Mouse (Mus musculus): ENCODE measurements around the gene Rxfp4. TPM values are rescaled to one million over a fixed set of nuclear protein-coding genes. Genes with fewer than 3 reads are reported as not detected.

Gene Rxfp4
- polyA plus RNA-seq, 1 experiment = 0.05 TPM

- Histone ChIP-seq H3K79me2 (ENCODE audit: control insufficient read depth, insufficient read depth) (no peaks in the 10 kb centered on the region), H3K36me3 (ENCODE audit: control insufficient read depth, insufficient read depth) (peaks cover 73% of the 10 kb centered on the region)
Measured at GRCm38 (mm10) chr3:88646426-88646995, 6.4 kb downstream of the Rxfp4 start.

GRCm38 (mm10) chr3:88645937-88646336 lies 7.0 kb downstream of the Rxfp4 start:
- Histone ChIP-seq H3K36me3 (ENCODE audit: control insufficient read depth, insufficient read depth) (peaks cover 78% of the 10 kb centered on the region), H3ac (ENCODE audit: control insufficient read depth, insufficient read length, low read depth) (no peak overlapping the region), H3K79me2 (ENCODE audit: control insufficient read depth, insufficient read depth) (no peaks in the 10 kb centered on the region), H3K27me3 (ENCODE audit: control insufficient read depth, insufficient read depth, insufficient read length) (no peaks in the 10 kb centered on the region), H3K79me3 (ENCODE audit: low read depth) (no peaks in the 10 kb centered on the region), H3K4me3 (ENCODE audit: insufficient read depth, poor library complexity, severe bottlenecking) (no peak overlapping the region)
- TF ChIP-seq CTCF (IDR thresholded peaks at IDR 0.05; ENCODE audit: control insufficient read depth, insufficient read depth, insufficient read length) = no peak
- no peak for TF ChIP-seq MYOD1 (IDR thresholded peaks at IDR 0.05; ENCODE audit: control insufficient read depth, insufficient read length, low read depth)
- no peak for TF ChIP-seq CEBPB (IDR thresholded peaks at IDR 0.05; ENCODE audit: low read depth)
- TF ChIP-seq MAX (IDR thresholded peaks at IDR 0.05) = no peak
- no peak for TF ChIP-seq FOSL1 (IDR thresholded peaks at IDR 0.05; ENCODE audit: insufficient read depth, low read length, poor library complexity, severe bottlenecking)
- no peak for TF ChIP-seq USF1 (IDR thresholded peaks at IDR 0.05; ENCODE audit: low read depth)
- TF ChIP-seq MYOG (IDR thresholded peaks at IDR 0.05; ENCODE audit: control insufficient read depth, extremely low read depth, insufficient read length) = no peak

More at GRCm38 (mm10) chr3:88646426-88646995, 6.4 kb downstream of the Rxfp4 start:
- TF ChIP-seq CTCF (IDR thresholded peaks at IDR 0.05; ENCODE audit: control insufficient read depth, insufficient read depth, insufficient read length) = no peak
- TF ChIP-seq USF1 (IDR thresholded peaks at IDR 0.05; ENCODE audit: low read depth) = no peak
- no peak for TF ChIP-seq MYOD1 (IDR thresholded peaks at IDR 0.05; ENCODE audit: control insufficient read depth, insufficient read length, low read depth)
- TF ChIP-seq FOSL1 (IDR thresholded peaks at IDR 0.05; ENCODE audit: insufficient read depth, low read length, poor library complexity, severe bottlenecking) = no peak
- no peak for TF ChIP-seq MYOG (IDR thresholded peaks at IDR 0.05; ENCODE audit: control insufficient read depth, extremely low read depth, insufficient read length)
- TF ChIP-seq CEBPB (IDR thresholded peaks at IDR 0.05; ENCODE audit: low read depth) = no peak
- no peak for TF ChIP-seq MAX (IDR thresholded peaks at IDR 0.05)
- H3K79me3 ChIP-seq (ENCODE audit: low read depth) = no peaks in the 10 kb centered on the region
- no peak overlapping the region for H3ac ChIP-seq (ENCODE audit: control insufficient read depth, insufficient read length, low read depth)
- H3K27me3 ChIP-seq (ENCODE audit: control insufficient read depth, insufficient read depth, insufficient read length) = no peaks in the 10 kb centered on the region
- H3K4me3 ChIP-seq (ENCODE audit: insufficient read depth, poor library complexity, severe bottlenecking) = no peak overlapping the region

GRCm38 (mm10) chr3:88643078-88643477 lies 9.9 kb downstream of the Rxfp4 start:
- Histone ChIP-seq H3K79me2 (ENCODE audit: control insufficient read depth, insufficient read depth) (no peaks in the 10 kb centered on the region), H3K4me3 (ENCODE audit: insufficient read depth, poor library complexity, severe bottlenecking) (no peak overlapping the region), H3K27me3 (ENCODE audit: control insufficient read depth, insufficient read depth, insufficient read length) (no peaks in the 10 kb centered on the region), H3K79me3 (ENCODE audit: low read depth) (no peaks in the 10 kb centered on the region), H3K36me3 (ENCODE audit: control insufficient read depth, insufficient read depth) (peaks cover 99% of the 10 kb centered on the region), H3ac (ENCODE audit: control insufficient read depth, insufficient read length, low read depth) (no peak overlapping the region)
- TF ChIP-seq FOSL1 (IDR thresholded peaks at IDR 0.05; ENCODE audit: insufficient read depth, low read length, poor library complexity, severe bottlenecking) (no peak), MYOD1 (IDR thresholded peaks at IDR 0.05; ENCODE audit: control insufficient read depth, insufficient read length, low read depth) (no peak), USF1 (IDR thresholded peaks at IDR 0.05; ENCODE audit: low read depth) (no peak), MAX (IDR thresholded peaks at IDR 0.05) (no peak), MYOG (IDR thresholded peaks at IDR 0.05; ENCODE audit: control insufficient read depth, extremely low read depth, insufficient read length) (no peak), CEBPB (IDR thresholded peaks at IDR 0.05; ENCODE audit: low read depth) (no peak), CTCF (IDR thresholded peaks at IDR 0.05; ENCODE audit: control insufficient read depth, insufficient read depth, insufficient read length) (no peak)

- H3K79me3 ChIP-seq (ENCODE audit: low read depth) = no peaks in the 10 kb centered on the region
- TF ChIP-seq CTCF (IDR thresholded peaks at IDR 0.05; ENCODE audit: control insufficient read depth, insufficient read depth, insufficient read length) (peak; percentile 3), USF1 (IDR thresholded peaks at IDR 0.05; ENCODE audit: low read depth) (no peak)
- no peak overlapping the region for H3K4me3 ChIP-seq (ENCODE audit: insufficient read depth, poor library complexity, severe bottlenecking)
- no peaks in the 10 kb centered on the region for H3K79me2 ChIP-seq (ENCODE audit: control insufficient read depth, insufficient read depth)
- no peaks in the 10 kb centered on the region for H3K27me3 ChIP-seq (ENCODE audit: control insufficient read depth, insufficient read depth, insufficient read length)
- peaks cover 98% of the 10 kb centered on the region for H3K36me3 ChIP-seq (ENCODE audit: control insufficient read depth, insufficient read depth)
- H3ac ChIP-seq (ENCODE audit: control insufficient read depth, insufficient read length, low read depth) = no peak overlapping the region
Measured at GRCm38 (mm10) chr3:88640676-88641075, 12.3 kb downstream of the Rxfp4 start.

DNA sequence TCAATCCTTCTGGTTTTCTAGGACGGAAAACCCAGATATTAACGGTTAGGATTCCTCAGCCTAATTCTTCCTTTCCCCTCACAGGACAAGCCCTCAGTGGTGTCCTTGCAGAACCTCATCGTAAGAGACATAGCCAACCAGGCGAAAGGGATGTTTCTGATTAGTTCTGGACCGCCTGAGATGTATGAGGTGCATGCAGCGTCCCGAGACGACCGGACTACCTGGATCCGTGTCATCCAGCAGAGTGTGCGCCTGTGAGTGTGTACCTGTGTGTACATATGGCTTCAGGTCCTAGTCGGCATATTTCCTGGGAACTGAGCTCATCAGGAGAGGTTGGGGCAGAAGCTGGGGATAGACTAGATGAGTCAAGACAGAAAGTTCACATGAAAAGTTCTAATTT lies 13.7 kb downstream of the Rxfp4 start:
- Histone ChIP-seq H3K79me3 (ENCODE audit: low read depth) (peaks cover 3% of the 10 kb centered on the region), H3K27me3 (ENCODE audit: control insufficient read depth, insufficient read depth, insufficient read length) (no peaks in the 10 kb centered on the region), H3ac (ENCODE audit: control insufficient read depth, insufficient read length, low read depth) (no peak overlapping the region), H3K4me3 (ENCODE audit: insufficient read depth, poor library complexity, severe bottlenecking) (no peak overlapping the region), H3K79me2 (ENCODE audit: control insufficient read depth, insufficient read depth) (no peaks in the 10 kb centered on the region), H3K36me3 (ENCODE audit: control insufficient read depth, insufficient read depth) (peaks cover 97% of the 10 kb centered on the region)
- TF ChIP-seq FOSL1 (IDR thresholded peaks at IDR 0.05; ENCODE audit: insufficient read depth, low read length, poor library complexity, severe bottlenecking) (no peak), USF1 (IDR thresholded peaks at IDR 0.05; ENCODE audit: low read depth) (no peak), MAX (IDR thresholded peaks at IDR 0.05) (no peak), CEBPB (IDR thresholded peaks at IDR 0.05; ENCODE audit: low read depth) (no peak), MYOG (IDR thresholded peaks at IDR 0.05; ENCODE audit: control insufficient read depth, extremely low read depth, insufficient read length) (no peak), MYOD1 (IDR thresholded peaks at IDR 0.05; ENCODE audit: control insufficient read depth, insufficient read length, low read depth) (no peak), CTCF (IDR thresholded peaks at IDR 0.05; ENCODE audit: control insufficient read depth, insufficient read depth, insufficient read length) (no peak)

DNA sequence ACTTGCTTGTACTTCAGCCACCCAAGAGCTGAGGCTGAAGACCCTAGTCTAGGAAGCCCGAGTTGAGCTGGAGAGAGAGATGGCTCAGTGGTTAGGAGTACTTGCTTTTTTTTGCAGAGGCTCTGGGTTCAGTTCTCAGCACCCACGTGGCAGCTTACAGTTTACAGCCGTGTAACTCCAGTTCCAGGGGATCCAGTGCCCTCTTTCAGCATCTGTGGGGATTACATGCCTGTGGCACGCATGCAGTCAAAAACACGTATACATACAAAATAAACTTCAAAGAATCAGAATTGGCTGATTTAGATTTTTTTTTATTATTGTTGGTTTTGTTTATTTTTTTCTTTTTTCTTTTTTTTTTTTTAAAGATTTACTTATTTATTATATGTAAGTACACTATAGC lies 15.8 kb downstream of the Rxfp4 start:
- H3K36me3 ChIP-seq (ENCODE audit: control insufficient read depth, insufficient read depth) = peaks cover 96% of the 10 kb centered on the region
- H3K79me3 ChIP-seq (ENCODE audit: low read depth) = peaks cover 11% of the 10 kb centered on the region
- no peak overlapping the region for H3ac ChIP-seq (ENCODE audit: control insufficient read depth, insufficient read length, low read depth)
- TF ChIP-seq FOSL1 (IDR thresholded peaks at IDR 0.05; ENCODE audit: insufficient read depth, low read length, poor library complexity, severe bottlenecking) (no peak), MAX (IDR thresholded peaks at IDR 0.05) (no peak), MYOG (IDR thresholded peaks at IDR 0.05; ENCODE audit: control insufficient read depth, extremely low read depth, insufficient read length) (no peak), MYOD1 (IDR thresholded peaks at IDR 0.05; ENCODE audit: control insufficient read depth, insufficient read length, low read depth) (no peak), CEBPB (IDR thresholded peaks at IDR 0.05; ENCODE audit: low read depth) (no peak), CTCF (IDR thresholded peaks at IDR 0.05; ENCODE audit: control insufficient read depth, insufficient read depth, insufficient read length) (no peak), USF1 (IDR thresholded peaks at IDR 0.05; ENCODE audit: low read depth) (no peak)
- H3K79me2 ChIP-seq (ENCODE audit: control insufficient read depth, insufficient read depth) = peaks cover 14% of the 10 kb centered on the region
- no peaks in the 10 kb centered on the region for H3K27me3 ChIP-seq (ENCODE audit: control insufficient read depth, insufficient read depth, insufficient read length)
- no peak overlapping the region for H3K4me3 ChIP-seq (ENCODE audit: insufficient read depth, poor library complexity, severe bottlenecking)
